Mouse (Mus musculus) MEL (cell line): ENCODE data around the gene Il4i1.

ENCODE experiments used
- CHD1 ChIP-seq: IDR thresholded peaks from 2 replicates; pipeline ENCODE4 v1.6.1; 2012; ENCODE audit warnings: low read depth, mild to moderate bottlenecking, inconsistent platforms, low read length, improper control_type of control experiment
- CTCF ChIP-seq, 3 experiments: IDR thresholded peaks in 2 of 3; conservative IDR thresholded peaks in 1 of 3; 2 replicates each; pipeline ENCODE4 v1.5.1; 2011 to 2012; ENCODE audit warnings: low read length in 3 of 3, low read depth in 2 of 3, mild to moderate bottlenecking in 2 of 3, improper control_type of control experiment in 1 of 3, inconsistent platforms in 1 of 3, mixed read lengths in 1 of 3, moderate library complexity in 1 of 3; ENCODE audit not compliant: control insufficient read depth in 1 of 3, insufficient read depth in 1 of 3, poor library complexity in 1 of 3, severe bottlenecking in 1 of 3
- GATA1 ChIP-seq: IDR thresholded peaks from 2 replicates; pipeline ENCODE4 v1.6.1; 2011; ENCODE audit warnings: low read depth, low read length, improper control_type of control experiment
- HCFC1 ChIP-seq: IDR thresholded peaks from 2 replicates; pipeline ENCODE4 v1.6.1; 2012; ENCODE audit warnings: low read depth, mild to moderate bottlenecking, inconsistent platforms, low read length, improper control_type of control experiment, moderate library complexity
- MYC ChIP-seq: IDR thresholded peaks from 2 replicates; pipeline ENCODE4 v1.6.1; 2011; ENCODE audit warnings: low read depth, mild to moderate bottlenecking, low read length, improper control_type of control experiment, moderate library complexity
- RCOR1 ChIP-seq: IDR thresholded peaks from 2 replicates; pipeline ENCODE4 v1.6.1; 2012; ENCODE audit warnings: low read depth, mild to moderate bottlenecking, inconsistent platforms, low read length, improper control_type of control experiment
- ZMIZ1 ChIP-seq: IDR thresholded peaks from 2 replicates; pipeline ENCODE4 v1.6.1; 2012; ENCODE audit warnings: low read depth, mild to moderate bottlenecking, inconsistent platforms, low read length, improper control_type of control experiment, moderate library complexity

DNA sequence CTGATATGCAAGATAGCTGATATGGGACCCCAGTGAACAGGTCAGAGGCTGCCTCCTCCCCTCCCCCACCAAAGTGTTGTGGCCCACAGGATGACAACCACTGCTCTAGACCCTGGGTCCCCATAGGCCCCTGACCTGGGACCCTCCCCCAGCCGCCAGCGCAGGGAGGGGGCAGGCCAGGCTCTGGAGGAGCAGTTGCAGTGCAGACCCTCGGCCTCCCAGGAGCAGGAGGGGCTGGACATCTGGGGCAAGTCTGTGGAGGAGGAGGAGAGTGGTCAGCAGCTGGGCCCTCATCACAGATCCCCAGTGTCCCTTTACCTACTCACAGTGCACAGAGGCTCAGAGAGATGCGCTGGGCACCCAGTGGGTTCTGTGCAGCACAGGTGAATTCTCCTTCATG, 26.1 kb upstream of the Il4i1 start:
- no peak for TF ChIP-seq HCFC1
- TF ChIP-seq MYC = no peak
- no peak for TF ChIP-seq ZMIZ1
- TF ChIP-seq CHD1 = no peak
- no peak for TF ChIP-seq CTCF (IDR thresholded peaks at IDR 0.05 in 2 of 3, conservative IDR thresholded peaks at IDR 0.05 in 1 of 3; ENCODE audit: control insufficient read depth in 1 of 3, insufficient read depth in 1 of 3, low read depth in 2 of 3, low read length in 3 of 3, poor library complexity in 1 of 3, severe bottlenecking in 1 of 3)
- TF ChIP-seq GATA1 = no peak
- no peak for TF ChIP-seq RCOR1
